Mouse (Mus musculus): ENCODE measurements around the gene Mitd1.

Mitd1 gene

GRCm38 (mm10) chr1:37890025-37890652 is at the start of gene Mitd1, which contains the start of gene Mrpl30:
Mitd1 (minus strand) TSS chr1:37890411.
Mrpl30 (plus strand) TSS chr1:37890477.
- peak; percentile 98 for DNase-seq (ENCODE audit: low read depth)

- peak; percentile 36 for DNase-seq (ENCODE audit: low read depth)
Measured at GRCm38 (mm10) chr1:37931806-37932205, 41.6 kb upstream of the Mitd1 start.

- no peak for DNase-seq (ENCODE audit: low read depth)
Measured at GRCm38 (mm10) chr1:37925971-37926370, 35.8 kb upstream of the Mitd1 start.

GRCm38 (mm10) chr1:37922536-37922935 is 32.3 kb upstream of the Mitd1 start:
- DNase-seq (ENCODE audit: low read depth): no peak

- no peak for DNase-seq (ENCODE audit: low read depth)
Measured at GRCm38 (mm10) chr1:37918096-37918495, 27.9 kb upstream of the Mitd1 start.

- no peak for DNase-seq (ENCODE audit: low read depth)
Measured at GRCm38 (mm10) chr1:37917666-37918065, 27.5 kb upstream of the Mitd1 start.

- no peak for DNase-seq (ENCODE audit: low read depth)
Measured at GRCm38 (mm10) chr1:37916393-37916792, 26.2 kb upstream of the Mitd1 start, which contains the start of gene Lyg2. Lyg2 (minus strand) TSS chr1:37916493.

- DNase-seq (ENCODE audit: low read depth): no peak
Measured at GRCm38 (mm10) chr1:37912751-37913150, 22.5 kb upstream of the Mitd1 start.

GRCm38 (mm10) chr1:37903178-37903577 is 13.0 kb upstream of the Mitd1 start:
- DNase-seq (ENCODE audit: low read depth): peak; percentile 24

GRCm38 (mm10) chr1:37900288-37900687 is 10.1 kb upstream of the Mitd1 start:
- DNase-seq (ENCODE audit: low read depth): no peak

- DNase-seq (ENCODE audit: low read depth): no peak
Measured at GRCm38 (mm10) chr1:37899816-37900215, 9.6 kb upstream of the Mitd1 start.

GRCm38 (mm10) chr1:37894606-37895005 is 4.4 kb upstream of the Mitd1 start:
- DNase-seq (ENCODE audit: low read depth): no peak

GRCm38 (mm10) chr1:37891400-37891799 is 1.2 kb upstream of the Mitd1 start:
- peak; percentile 52 for DNase-seq (ENCODE audit: low read depth)

- no peak for DNase-seq (ENCODE audit: low read depth)
Measured at GRCm38 (mm10) chr1:37889206-37889605, 1.0 kb downstream of the Mitd1 start.

GRCm38 (mm10) chr1:37884451-37884850 is 5.8 kb downstream of the Mitd1 start:
- DNase-seq (ENCODE audit: low read depth): peak; percentile 78

- no peak for DNase-seq (ENCODE audit: low read depth)
Measured at GRCm38 (mm10) chr1:37883411-37883810, 6.8 kb downstream of the Mitd1 start.

- DNase-seq (ENCODE audit: low read depth): no peak
Measured at GRCm38 (mm10) chr1:37877736-37878460, 12.3 kb downstream of the Mitd1 start.

GRCm38 (mm10) chr1:37873157-37873556 is 17.1 kb downstream of the Mitd1 start:
- no peak for DNase-seq (ENCODE audit: low read depth)

GRCm38 (mm10) chr1:37872131-37873067 is 17.8 kb downstream of the Mitd1 start:
- DNase-seq (ENCODE audit: low read depth): peak; percentile 92

- no peak for DNase-seq (ENCODE audit: low read depth)
Measured at GRCm38 (mm10) chr1:37871704-37872103, 18.5 kb downstream of the Mitd1 start, which contains the start of gene Lipt1. Lipt1 (plus strand) TSS chr1:37871738.

- no peak for DNase-seq (ENCODE audit: low read depth)
Measured at GRCm38 (mm10) chr1:37869362-37869761, 20.8 kb downstream of the Mitd1 start.

GRCm38 (mm10) chr1:37868640-37869039 is 21.6 kb downstream of the Mitd1 start:
- no peak for DNase-seq (ENCODE audit: low read depth)

All from induced T-regulatory cell, adult 2 months (primary cell).